Mouse (Mus musculus): ENCODE data around the gene Tmem60. TPM values are rescaled to one million over a fixed set of nuclear protein-coding genes. Genes with fewer than 3 reads are reported as not detected.

Gene Tmem60
- 10 to 100 TPM; 17.4 to 20.1 TPM for total RNA-seq (2021)
- long read RNA-seq, experiment 1, partial matches to known transcripts, result 0 of 4 reads
- long read RNA-seq, experiment 1, other reads (novel, unspliced or antisense), result 0 of 4 reads
- long read RNA-seq, experiment 2, transcript Tmem60-201 (2 exons, 1,147 nt), result major isoform, 25 of 26 reads
- long read RNA-seq, experiment 2, partial matches to known transcripts, result 0 of 26 reads
- long read RNA-seq, experiment 2, other reads (novel, unspliced or antisense), result 1 of 26 reads

DNA sequence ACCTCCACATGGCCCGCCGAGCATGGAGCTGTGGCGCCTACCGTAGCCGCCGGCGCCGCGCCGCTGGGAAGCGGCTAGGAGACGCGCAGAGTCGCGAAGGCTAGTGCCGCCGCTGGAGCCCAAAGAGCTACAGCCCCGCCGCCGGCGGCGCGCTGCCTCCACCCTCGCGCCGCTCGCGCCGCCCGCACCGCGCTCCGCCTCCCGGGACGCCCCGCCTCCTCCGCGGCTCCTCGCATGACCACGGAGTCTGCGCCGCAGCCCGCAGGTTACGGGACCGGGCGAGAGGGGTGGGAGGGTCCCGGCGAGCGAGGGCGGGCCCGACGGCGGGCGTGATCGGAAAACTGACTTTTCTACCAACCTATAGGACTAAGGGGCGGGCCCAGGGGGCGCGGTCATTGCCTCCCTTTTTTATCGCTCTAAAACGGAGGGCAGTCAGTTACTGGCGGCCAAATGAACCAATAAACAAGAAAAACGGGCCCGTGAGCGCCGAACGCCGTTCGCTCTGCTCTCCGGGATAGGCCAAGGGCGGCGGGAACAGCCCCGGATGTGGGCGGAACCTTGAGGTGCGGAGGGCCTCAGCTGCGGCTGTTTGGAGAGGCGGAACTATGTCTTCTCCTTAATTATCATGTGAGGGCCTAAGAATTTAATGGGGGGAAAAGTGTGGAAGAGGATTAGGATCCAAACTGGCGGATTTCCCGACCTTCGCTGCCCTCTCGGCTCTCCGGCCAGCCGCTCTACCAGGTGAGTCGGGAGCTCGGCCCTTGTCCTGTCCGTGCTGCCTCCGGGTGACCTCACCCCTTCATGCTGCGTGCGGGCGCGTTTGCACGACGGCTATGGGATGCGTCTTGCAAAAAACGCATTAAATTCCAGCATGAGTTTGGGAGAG, at the start of gene Tmem60, which contains the start of gene Phtf2:
Gene Tmem60 (plus strand): TSS at position 277 of the 886 bp plus-strand sequence.
Gene Phtf2 (minus strand): TSS at position 210 of the 886 bp plus-strand sequence.
- peak; percentile 96 to 97 for DNase-seq (ENCODE audit: low spot score in 2 of 2)

DNA sequence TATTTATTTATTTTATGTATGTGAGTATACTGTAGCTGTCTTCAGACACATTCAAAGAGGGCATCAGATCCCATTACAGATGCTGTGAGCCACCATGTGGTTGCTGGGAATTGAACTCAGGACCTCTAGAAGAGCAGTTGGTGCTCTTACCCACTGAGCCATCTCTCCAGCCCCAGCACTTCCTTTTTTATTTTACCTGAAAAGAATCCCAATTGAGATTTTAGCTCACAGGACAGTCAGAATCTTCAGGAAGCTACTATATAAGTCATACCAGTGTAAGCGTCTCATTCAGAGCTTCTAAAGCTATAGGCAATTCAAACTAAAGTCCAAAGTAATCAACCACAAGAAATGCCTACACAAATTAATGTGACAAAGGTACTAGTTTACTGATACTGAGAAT, 47.6 kb upstream of the Tmem60 start:
- no peak for DNase-seq (ENCODE audit: low spot score in 2 of 2)

DNA sequence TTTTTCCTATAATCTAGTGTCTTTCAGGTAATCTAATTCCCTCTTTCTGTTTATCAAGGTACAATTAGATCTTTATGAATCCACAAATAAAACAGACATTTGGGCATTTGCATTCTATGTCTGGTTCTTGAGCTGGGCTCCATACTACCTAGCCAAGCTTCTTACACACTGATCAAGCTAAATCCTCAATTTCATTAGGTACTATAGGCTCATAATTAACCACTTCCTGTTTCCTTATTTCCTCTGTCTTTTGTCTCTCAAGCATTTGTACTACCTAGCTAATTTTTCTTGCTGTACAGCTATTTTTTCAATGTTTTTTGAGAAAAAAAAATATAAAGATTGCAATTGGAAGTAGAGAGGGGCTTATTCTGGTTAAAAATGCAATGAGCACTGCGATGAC, 44.9 kb upstream of the Tmem60 start:
- DNase-seq (ENCODE audit: low spot score in 2 of 2), result no peak

DNA sequence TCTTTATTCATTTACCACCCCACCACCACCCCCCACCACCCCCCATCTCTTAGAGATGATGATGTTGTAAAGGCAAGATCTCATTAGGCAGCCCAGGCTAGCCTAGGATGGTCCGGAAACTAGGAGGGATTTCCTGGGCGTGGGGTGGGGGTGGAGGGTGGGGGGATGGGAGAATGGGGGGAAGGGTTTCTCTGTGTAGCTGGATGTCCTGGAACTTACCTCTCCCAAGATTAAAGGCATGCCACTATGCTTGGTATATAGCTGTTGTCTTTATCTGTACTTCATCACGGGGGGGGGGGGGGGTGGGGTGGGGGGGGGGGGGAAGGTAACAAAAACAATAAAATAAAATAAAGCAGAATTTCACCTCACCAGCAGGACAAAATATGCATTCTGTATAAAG, 38.6 kb upstream of the Tmem60 start:
- DNase-seq (ENCODE audit: low spot score in 2 of 2), result no peak

DNA sequence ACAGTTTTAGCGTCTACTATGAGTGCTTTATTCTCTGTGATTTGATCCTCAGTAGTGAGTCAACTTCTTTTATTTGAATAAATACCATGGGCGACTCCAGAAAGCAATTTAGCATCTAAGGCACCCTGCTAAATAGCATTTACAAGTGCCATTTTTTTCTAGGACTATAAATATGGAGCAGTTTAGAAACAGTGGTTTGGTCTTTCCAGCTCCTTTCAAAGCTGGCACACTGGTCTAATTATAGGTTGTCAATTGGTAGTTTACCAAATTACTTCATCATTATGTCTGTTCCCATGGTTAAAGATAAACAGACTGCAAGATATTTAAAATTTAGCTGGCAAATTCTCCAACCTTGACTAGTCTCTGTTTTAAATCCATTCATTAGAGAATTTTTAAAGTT, 38.2 kb upstream of the Tmem60 start:
- no peak for DNase-seq (ENCODE audit: low spot score in 2 of 2)

DNA sequence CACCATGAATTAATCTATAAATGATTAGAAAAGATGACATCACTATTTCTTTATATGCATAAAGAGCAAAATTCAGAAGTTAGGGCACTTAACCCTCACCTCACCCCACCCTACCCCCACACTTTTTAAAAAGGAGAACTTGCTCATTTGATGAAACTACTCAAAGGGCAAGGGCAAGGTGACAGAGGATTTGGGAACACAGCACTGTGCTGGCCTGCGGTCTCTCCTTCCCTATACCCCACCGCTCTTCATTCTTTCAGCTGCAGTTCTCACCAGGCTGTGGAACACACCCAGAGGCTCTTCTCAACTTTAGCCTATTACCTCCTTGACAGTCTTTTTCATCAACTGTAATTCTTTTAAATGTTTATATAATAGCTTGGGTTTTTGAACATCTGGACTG, 35.0 kb upstream of the Tmem60 start:
- DNase-seq (ENCODE audit: low spot score in 2 of 2), result no peak

DNA sequence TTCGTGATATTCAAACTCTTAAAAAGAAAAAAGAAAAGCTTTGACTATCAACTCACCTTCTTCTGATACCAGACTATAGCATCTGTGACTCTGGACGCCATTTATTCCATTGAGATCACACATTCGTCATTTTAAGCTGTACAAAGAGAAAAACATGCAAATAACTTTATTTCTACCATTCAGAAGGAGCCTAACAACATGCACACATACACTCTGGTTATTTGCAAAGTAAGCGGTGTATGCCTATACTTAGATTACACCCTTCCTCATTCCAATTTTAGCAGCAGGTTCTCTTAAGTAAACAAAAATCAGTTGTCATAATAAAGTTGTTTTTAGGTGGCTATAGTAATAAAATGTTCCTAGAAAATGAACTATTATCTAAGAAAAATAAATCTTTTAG, 26.9 kb upstream of the Tmem60 start:
- no peak for DNase-seq (ENCODE audit: low spot score in 2 of 2)

DNA sequence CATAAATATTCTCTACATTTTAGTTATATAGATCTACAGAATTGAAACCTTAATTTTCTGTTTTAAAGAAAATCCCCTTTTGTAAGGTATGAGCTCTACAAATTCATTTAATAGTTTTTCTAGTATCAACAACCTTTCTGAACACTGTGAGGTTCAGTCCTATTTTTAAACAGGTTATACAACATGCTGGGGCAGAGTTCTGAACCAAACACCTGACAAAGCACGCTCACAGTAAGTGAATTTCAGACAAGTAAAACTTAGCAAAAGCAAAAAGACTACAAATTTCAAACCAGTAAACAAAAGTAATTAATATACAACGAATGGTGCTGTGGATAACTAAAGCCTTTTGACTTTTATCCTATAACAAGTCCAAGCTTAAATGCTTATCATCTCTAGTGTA, 23.6 kb upstream of the Tmem60 start:
- DNase-seq (ENCODE audit: low spot score in 2 of 2), result no peak

DNA sequence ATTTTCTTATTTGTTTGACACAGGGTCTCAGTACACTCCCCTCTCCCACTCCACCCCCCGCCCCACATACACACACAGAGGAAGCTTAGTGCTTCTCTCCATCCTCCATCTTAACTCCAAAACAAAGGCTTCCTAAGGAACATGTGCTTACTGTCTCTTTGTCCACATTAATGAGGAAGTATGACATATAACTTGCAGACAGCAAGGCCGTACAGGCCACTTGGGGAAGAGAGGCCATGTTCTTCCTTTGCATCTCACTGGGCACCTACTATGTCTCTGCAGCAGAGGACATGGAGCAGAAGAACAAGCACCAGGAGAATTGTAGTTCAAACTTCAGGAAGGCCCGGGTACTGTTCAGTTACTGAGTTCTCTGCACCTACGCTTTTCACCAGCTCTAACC, 21.4 kb upstream of the Tmem60 start:
- no peak for DNase-seq (ENCODE audit: low spot score in 2 of 2)

DNA sequence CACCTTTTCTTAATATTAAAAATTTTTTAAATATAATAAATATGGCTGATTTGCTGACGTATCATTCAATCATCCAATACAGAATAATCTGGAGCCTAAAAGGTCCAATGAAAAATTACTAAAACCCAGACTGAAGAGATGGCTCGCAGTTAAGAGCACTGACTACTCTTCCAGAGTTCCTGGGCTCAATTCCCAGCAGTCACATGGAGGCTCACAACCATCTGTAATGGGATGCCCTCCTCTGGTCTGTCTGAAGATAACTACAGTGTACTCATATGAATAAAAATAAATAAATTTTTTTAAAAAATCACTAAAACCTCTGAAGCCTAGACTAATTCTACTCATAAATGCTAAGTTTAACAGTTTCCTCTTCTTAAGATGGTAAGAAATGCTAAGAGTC, 20.1 kb upstream of the Tmem60 start:
- DNase-seq (ENCODE audit: low spot score in 2 of 2), result no peak

DNA sequence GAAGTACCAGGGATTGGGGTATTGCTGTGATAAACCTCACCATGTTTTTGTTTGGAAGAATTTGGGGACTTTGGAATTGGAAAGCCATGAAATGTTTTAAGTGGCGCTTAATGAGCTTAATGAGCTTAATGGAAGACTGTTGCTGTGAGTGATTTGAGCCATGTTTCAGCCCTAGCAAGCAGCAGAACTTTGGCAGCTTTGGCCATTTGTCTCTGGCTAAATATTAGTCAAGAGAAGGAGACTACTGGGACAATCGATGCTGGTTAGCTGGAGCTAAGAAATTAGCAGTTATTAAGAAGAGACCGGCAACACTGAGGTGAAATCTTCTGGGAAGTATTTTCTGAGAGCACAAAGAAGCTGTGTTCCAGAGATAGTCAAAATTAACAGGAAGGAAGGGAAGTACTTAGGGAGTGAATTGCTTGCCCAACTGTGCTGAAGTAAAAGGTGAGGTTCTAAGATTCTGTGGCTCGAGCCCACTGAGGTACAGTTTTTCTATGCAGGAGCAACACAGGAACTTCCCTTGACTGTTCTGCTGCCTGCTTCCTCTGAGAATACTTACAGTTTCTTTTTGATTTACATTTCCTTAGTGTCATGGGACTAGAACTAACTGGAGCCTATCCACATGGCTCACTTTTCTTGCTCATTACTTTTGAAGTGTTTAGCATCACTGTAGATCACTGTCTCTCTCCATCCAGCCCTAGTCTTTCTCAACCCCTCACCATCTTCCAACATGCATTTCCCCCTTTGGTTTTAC, 17.6 kb upstream of the Tmem60 start:
- no peak for DNase-seq (ENCODE audit: low spot score in 2 of 2)

DNA sequence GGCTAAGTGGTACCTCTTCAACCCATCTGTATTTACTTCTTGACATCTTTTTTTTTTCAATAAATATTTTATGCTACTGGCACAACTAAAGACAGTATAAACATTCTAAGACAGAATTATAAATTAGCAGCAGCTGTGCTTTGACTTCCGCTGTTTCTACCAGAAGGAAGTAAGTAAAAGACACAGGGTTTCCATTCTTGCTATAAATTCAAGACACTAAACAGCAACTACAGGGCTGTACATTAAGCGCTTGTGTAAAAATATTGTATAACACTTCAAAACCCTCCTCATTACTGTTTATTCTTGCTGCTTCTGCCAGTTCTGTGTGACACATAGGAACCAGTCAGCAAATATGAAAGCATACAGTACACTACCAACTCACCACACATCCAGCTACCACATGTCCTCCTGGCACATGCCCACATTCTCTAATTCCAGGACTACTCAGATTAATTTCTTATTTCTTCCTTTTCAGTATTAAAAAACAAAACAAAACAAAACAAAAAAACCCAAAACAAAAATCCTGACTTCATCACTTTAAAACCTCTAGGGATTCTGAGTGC, 16.7 kb upstream of the Tmem60 start:
- DNase-seq (ENCODE audit: low spot score in 2 of 2), result no peak

DNA sequence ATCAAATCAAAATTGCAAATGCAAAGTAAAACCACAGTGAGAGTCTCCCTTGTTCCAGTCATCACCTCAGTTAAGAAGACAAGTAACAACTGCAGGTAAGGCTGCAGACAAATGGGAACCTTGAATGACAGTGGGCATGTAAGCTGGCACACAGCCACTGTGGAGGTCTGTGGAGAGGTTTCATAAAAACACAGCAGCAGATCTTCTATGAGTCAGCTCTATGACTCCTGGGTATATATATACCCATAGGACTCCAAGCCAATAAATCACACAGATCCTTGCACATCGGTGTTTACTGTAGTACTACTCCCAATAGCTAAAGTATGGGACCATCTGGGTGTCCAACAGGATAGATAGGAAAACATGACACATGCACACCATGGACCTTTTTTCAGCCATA, 8.8 kb upstream of the Tmem60 start:
- DNase-seq (ENCODE audit: low spot score in 2 of 2), result no peak

DNA sequence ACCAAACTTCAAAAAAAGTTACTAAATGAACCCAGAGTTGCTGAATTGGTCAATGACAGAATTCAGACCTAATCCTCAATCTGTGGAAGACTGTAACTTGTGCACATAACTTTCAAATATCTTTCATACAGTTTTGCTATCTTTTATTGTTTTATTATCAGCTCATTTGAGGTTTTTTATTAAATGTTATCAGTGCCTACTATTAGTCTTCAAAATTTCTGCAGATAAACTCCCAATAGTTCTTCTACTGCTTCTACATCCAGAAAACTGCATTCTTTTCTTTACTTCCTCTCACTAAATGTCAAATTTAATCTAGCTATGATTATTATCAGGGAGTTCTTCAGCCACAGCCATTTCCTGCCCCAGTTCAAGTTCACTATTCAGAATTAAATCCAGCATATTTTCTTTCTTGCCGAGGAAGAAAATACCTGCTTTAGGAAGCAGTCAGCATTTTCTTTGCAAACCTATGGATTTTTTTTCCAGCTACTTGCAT, 5.0 kb upstream of the Tmem60 start:
- DNase-seq (ENCODE audit: low spot score in 2 of 2), result no peak

DNA sequence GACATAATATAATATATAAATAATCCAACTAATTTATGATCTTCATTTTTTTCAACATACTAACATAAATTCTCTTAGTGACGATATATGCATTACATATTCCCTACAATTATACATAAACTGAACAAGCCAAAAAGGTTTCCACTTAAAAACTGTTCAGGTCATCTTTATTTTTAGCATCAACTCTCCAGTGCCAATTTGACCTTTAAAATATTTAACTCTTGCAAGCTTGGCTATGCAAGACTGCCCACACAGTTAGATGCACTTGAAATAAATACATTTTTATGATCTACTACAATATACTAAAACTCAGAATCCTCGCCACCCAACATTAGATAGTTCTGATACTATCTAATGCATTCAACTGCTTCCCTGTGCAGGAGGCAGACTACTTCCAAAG, 1.6 kb upstream of the Tmem60 start:
- no peak for DNase-seq (ENCODE audit: low spot score in 2 of 2)

DNA sequence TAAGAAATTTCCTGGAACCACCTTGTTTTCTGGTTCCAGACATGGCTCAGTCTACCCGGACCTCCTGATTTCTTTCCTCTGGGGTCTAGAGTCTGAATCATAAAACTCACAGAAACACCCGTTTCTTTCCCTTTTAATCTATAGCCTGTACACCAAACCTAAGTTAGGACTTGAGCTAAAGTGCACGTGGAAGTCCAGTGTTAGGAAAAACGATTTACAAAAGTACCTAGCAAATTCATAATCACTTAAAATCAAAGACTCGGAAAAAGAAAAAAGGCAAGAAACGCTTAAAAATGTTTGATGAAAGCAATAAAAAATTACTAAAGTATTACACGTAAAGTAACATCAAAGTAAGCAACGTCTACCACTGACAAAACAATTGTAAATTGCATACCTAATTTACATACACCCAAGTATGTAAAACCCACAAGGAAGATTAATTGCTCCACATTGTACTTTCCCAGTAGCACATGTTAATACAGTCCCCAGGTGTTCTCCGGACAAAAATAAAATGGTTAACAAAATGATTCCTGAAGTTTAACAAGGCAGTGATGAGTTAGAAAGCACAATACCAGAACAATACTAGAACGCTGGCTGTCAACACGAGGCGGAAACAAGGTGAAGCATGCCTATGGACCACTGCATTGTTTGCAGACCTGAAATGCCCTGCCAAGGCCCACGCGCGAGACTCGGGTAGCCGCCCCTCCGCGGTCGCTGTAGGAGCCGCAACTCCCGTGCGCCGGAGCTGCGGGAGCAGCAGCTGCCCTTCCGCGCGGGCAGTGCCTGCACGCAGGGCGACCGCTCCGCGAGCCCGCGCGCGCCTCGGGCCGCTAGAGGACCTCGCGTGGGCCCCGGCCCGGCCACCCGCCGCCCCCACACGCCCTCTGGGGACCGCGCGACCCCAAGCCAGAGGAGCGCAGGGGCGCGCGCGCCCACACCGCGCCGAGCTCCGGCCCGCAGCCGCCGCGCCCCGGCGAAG, 905 bp upstream of the Tmem60 start:
- peak; percentile 53 to 58 for DNase-seq (ENCODE audit: low spot score in 2 of 2)

DNA sequence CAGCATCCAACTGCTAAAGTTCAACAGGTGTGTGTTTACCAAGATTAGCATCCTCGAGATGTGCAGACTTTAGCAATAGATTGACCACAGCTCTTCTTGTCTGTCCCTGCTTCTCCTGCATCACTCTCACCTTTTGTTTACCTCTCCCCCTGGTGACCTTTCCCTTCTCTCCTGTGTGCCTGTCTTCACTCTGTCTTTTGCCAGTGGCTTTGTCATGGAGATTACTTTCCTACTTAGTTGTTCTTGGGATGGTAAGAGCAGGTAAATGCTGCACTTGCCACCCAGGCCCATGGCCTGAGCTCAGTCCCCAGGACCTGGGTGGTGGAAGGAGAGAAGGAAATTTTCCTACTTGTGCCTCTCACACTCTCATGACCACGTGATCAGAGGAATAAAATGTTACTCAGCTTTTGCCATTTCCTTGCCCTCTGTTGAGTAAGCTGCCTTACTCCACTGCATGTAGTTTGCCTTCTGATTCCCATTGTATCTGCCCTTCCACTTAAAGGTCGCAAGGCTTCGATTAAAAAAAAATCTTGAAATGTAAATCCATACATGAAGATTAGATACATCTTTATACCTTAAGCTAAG, 2.1 kb downstream of the Tmem60 start:
- no peak for DNase-seq (ENCODE audit: low spot score in 2 of 2)

DNA sequence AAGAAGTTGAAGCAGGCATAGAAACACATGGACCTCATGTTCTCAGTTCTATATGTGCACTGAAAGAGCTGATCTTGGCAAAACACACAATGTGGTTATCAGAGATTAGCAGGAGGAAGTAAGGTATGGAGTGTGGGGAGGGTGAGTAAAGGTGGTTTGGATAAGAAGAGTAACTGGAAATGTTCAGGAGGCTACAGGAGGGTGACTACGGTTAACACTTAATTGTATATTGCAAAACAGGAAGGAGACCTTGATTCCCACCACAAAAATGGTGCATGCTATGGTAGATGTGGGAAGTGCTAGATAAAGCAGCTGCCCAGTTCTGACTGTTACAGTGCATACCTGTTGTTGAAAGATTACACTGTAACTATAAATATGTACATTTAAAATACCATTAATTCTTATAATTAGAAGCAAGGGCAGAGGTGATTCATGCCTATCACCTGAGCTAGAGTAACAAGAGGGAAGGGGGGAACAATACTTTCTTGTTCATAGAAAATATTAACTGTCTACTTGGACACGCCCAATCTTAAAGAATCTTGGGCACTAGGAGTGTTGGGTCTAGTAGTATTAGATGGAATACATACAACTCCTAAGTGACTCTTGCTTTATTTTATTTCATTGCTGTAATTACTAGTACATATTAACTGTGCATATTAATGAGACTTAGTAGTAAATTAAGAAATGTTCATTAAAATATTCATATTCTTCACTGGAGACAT, 15.6 kb downstream of the Tmem60 start:
- DNase-seq (ENCODE audit: low spot score in 2 of 2), result no peak

DNA sequence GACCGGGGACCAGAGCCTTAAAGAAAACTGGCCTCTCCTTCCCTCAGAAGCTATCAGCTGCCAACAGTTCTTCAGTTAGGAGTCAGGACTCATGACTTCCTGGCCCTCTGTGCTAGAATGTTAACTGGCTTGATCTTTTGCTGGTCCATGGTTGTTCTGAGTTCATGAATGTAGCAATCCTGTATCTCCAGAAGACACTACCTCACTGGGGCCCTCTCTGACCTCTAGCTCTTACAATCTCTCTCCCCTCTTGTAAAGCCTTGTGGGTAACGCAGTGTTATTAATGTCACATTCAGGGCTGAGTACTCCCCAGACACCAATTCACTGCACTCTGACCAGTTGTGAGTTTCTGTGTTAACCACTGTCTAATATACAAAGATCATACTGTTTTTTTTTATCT, 22.7 kb downstream of the Tmem60 start:
- DNase-seq (ENCODE audit: low spot score in 2 of 2), result no peak
